Comparison of ENCODE assay signal across 30 mouse cellular contexts in the genomic region with DNA sequence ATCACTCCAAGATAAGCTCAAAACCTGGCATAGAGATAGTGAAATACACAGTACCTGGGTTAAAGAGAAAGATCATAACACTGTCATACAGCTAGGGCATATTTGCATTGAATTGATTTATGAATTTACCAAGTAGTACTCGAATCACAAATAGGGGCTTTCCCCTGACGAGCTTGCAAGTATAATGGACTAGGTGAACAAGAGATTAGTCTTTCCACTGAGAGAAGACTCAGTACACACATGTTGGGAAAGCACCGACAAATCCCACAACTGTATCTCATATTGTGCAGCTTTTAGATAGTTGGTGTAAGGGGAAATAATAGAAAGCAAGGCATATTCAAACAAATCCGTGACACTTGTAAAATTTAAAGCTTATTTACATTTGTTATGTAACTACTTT. TPM values are rescaled to one million over a fixed set of nuclear protein-coding genes. Genes with fewer than 3 reads are reported as not detected.
DNase-seq lines count a peak whose midpoint lies in the region; ATAC-seq lines count a peak whose summit lies in the region.
"Had no signal": no experiment of that assay in that cellular context is flagged by ENCODE, and none has a peak within 500 bp of the region (broad histone marks: within the 10 kb centered on the region; RNA-seq: fewer than 3 reads in every experiment).

No protein-coding gene starts in this region.

- no peak overlapping the region for H3K4me2 ChIP-seq in intestine, embryonic 14.5 days (ENCODE audit: low read length)
- H3K4me2 ChIP-seq in intestine, embryonic 15.5 days (replicated peaks): no peak overlapping the region
- H3K4me2 ChIP-seq: embryonic facial prominence, embryonic 13.5 days; embryonic facial prominence, embryonic 15.5 days; forebrain, embryonic 12.5 days; forebrain, embryonic 15.5 days had no signal

- no peak overlapping the region for H3K4me3 ChIP-seq in intestine, embryonic 14.5 days (ENCODE audit: low read depth, low read length)
- H3K4me3 ChIP-seq in intestine, embryonic 15.5 days (replicated peaks): no peak overlapping the region
- H3K4me3 ChIP-seq: embryonic facial prominence, embryonic 13.5 days; embryonic facial prominence, embryonic 15.5 days; erythroblast, embryonic 14.5 days; forebrain, embryonic 10.5 days; forebrain, embryonic 12.5 days; forebrain, embryonic 15.5 days had no signal

- no peak for DNase-seq in intestine, embryonic 14.5 days (ENCODE audit: low spot score)
- DNase-seq in left cerebral cortex, adult 18-20 months (ENCODE audit: low spot score in 2 of 2): no peak
- DNase-seq in spleen, postnatal 4 days (ENCODE audit: low spot score in 2 of 2): no peak
- DNase-seq: adrenal gland, adult 2 months; adrenal gland, postnatal 10 days; adrenal gland, postnatal 25 days; B cell, adult 2 months; cerebellum, adult 11 months; cerebellum, adult 18-20 months; cerebellum, adult 8-10 months; cerebellum, adult 9-11 months; cerebellum, postnatal 14 days; cerebellum, postnatal 36 days; embryo, embryonic 11 days; forebrain, postnatal 0 days had no signal

- H3K36me3 ChIP-seq in intestine, embryonic 14.5 days (ENCODE audit: control insufficient read depth, insufficient read depth, low read length): no peaks in the 10 kb centered on the region
- no peaks in the 10 kb centered on the region for H3K36me3 ChIP-seq in intestine, embryonic 15.5 days
- H3K36me3 ChIP-seq: embryonic facial prominence, embryonic 13.5 days; embryonic facial prominence, embryonic 15.5 days; forebrain, embryonic 10.5 days; forebrain, embryonic 12.5 days; forebrain, embryonic 15.5 days; G1E had no signal

- WGBS in intestine, embryonic 14.5 days: 68% methylated on average over 4 of the region's 4 CpGs
- 57% methylated on average over 4 of the region's 4 CpGs for WGBS in intestine, embryonic 15.5 days

- H3K27ac ChIP-seq in intestine, embryonic 14.5 days (ENCODE audit: low read depth): no peak overlapping the region
- H3K27ac ChIP-seq in intestine, embryonic 15.5 days: no peak overlapping the region
- H3K27ac ChIP-seq: embryonic facial prominence, embryonic 13.5 days; embryonic facial prominence, embryonic 15.5 days; forebrain, embryonic 10.5 days; forebrain, embryonic 12.5 days; forebrain, embryonic 15.5 days had no signal

- no peaks in the 10 kb centered on the region for H3K4me1 ChIP-seq in intestine, embryonic 14.5 days (replicated peaks; ENCODE audit: control insufficient read depth, insufficient read depth, low read length)
- H3K4me1 ChIP-seq in intestine, embryonic 15.5 days (replicated peaks): no peaks in the 10 kb centered on the region
- H3K4me1 ChIP-seq: embryonic facial prominence, embryonic 13.5 days; embryonic facial prominence, embryonic 15.5 days; forebrain, embryonic 10.5 days; forebrain, embryonic 12.5 days; forebrain, embryonic 15.5 days had no signal

- no peak overlapping the region for H3K9ac ChIP-seq in intestine, embryonic 14.5 days (ENCODE audit: low read length)
- H3K9ac ChIP-seq in intestine, embryonic 15.5 days: no peak overlapping the region
- H3K9ac ChIP-seq: embryonic facial prominence, embryonic 13.5 days; embryonic facial prominence, embryonic 15.5 days; forebrain, embryonic 12.5 days; forebrain, embryonic 15.5 days; forebrain, postnatal 0 days had no signal

- no peaks in the 10 kb centered on the region for H3K27me3 ChIP-seq in intestine, embryonic 14.5 days (replicated peaks; ENCODE audit: control insufficient read depth, insufficient read depth, low read length)
- no peaks in the 10 kb centered on the region for H3K27me3 ChIP-seq in intestine, embryonic 15.5 days (replicated peaks)
- H3K27me3 ChIP-seq: embryonic facial prominence, embryonic 13.5 days; embryonic facial prominence, embryonic 15.5 days; forebrain, embryonic 12.5 days; forebrain, embryonic 15.5 days had no signal

- no peaks in the 10 kb centered on the region for H3K9me3 ChIP-seq in intestine, embryonic 14.5 days (ENCODE audit: control insufficient read depth, low read length)
- H3K9me3 ChIP-seq in intestine, embryonic 15.5 days: no peaks in the 10 kb centered on the region
- H3K9me3 ChIP-seq: embryonic facial prominence, embryonic 15.5 days; forebrain, embryonic 12.5 days; forebrain, embryonic 15.5 days had no signal

- 0 out of 2 replicates have a peak, but pooled peaks have one; percentile 47 for ATAC-seq in intestine, embryonic 14.5 days (replicated peaks; ENCODE audit: low FRiP score, low TSS enrichment, low read depth)
- ATAC-seq in intestine, embryonic 15.5 days: no peak
- ATAC-seq in activated CD4-positive, CD25-positive, alpha-beta regulatory T cell, adult 4 months: peak; percentile 28
- peak; percentile 52 for ATAC-seq in inflammation-experienced regulatory T-cells, adult 6 months
- ATAC-seq: forebrain, embryonic 15.5 days; forebrain, postnatal 0 days; Patski had no signal

RNA-seq across cellular contexts. Expression of a gene that starts 8.4 kb away (rescaled TPM):
- not detected in 2 replicates for polyA plus RNA-seq in intestine, embryonic 14.5 days (2014; fragmentation: Nextera tagmentation; extraction: Ambion mirVana)
- not detected in 2 replicates for polyA plus RNA-seq in intestine, embryonic 15.5 days (2015; fragmentation: Nextera tagmentation; extraction: Ambion mirVana)
- polyA plus RNA-seq in activated CD4-positive, CD25-positive, alpha-beta regulatory T cell, adult 4 months (2017; shearing (Covaris generic)): not detected
- not detected for polyA plus RNA-seq in inflammation-experienced regulatory T-cells, adult 6 months (2017; shearing (Covaris generic))
- total RNA-seq in left cerebral cortex, adult 18-20 months (2021): not detected
- total RNA-seq: adrenal gland, postnatal 10 days; adrenal gland, postnatal 25 days; adrenal gland, postnatal 4 days; common myeloid progenitor, adult 5-6 weeks; forebrain, postnatal 0 days had no signal
- polyA plus RNA-seq: adrenal gland, adult 2 months; brain, embryonic 14.5 days; embryonic facial prominence, embryonic 11.5 days; embryonic facial prominence, embryonic 13.5 days; erythroblast, embryonic 14.5 days; forebrain, embryonic 10.5 days; forebrain, embryonic 12.5 days; forebrain, embryonic 15.5 days; forebrain, postnatal 0 days; G1E; Patski had no signal

RNA-seq across cellular contexts. Expression of a gene that starts 32.3 kb away (rescaled TPM):
- polyA plus RNA-seq in intestine, embryonic 14.5 days (2014; fragmentation: Nextera tagmentation; extraction: Ambion mirVana): not detected in 2 replicates
- not detected in 2 replicates for polyA plus RNA-seq in intestine, embryonic 15.5 days (2015; fragmentation: Nextera tagmentation; extraction: Ambion mirVana)
- polyA plus RNA-seq in activated CD4-positive, CD25-positive, alpha-beta regulatory T cell, adult 4 months (2017; shearing (Covaris generic)): not detected
- not detected for polyA plus RNA-seq in inflammation-experienced regulatory T-cells, adult 6 months (2017; shearing (Covaris generic))
- total RNA-seq in left cerebral cortex, adult 18-20 months (2021): not detected
- total RNA-seq: common myeloid progenitor, adult 5-6 weeks; forebrain, postnatal 0 days; G1E had no signal
- polyA plus RNA-seq: brain, embryonic 14.5 days; embryonic facial prominence, embryonic 11.5 days; embryonic facial prominence, embryonic 13.5 days; embryonic facial prominence, embryonic 15.5 days; erythroblast, embryonic 14.5 days; forebrain, embryonic 10.5 days; forebrain, embryonic 12.5 days; forebrain, embryonic 15.5 days; forebrain, postnatal 0 days; G1E; Patski had no signal

RNA-seq across cellular contexts. Expression of a gene that starts 32.3 kb away (rescaled TPM):
- polyA plus RNA-seq in intestine, embryonic 14.5 days (2014; fragmentation: Nextera tagmentation; extraction: Ambion mirVana): not detected in 2 replicates
- not detected in 2 replicates for polyA plus RNA-seq in intestine, embryonic 15.5 days (2015; fragmentation: Nextera tagmentation; extraction: Ambion mirVana)
- polyA plus RNA-seq in activated CD4-positive, CD25-positive, alpha-beta regulatory T cell, adult 4 months (2017; shearing (Covaris generic)): not detected
- not detected for polyA plus RNA-seq in inflammation-experienced regulatory T-cells, adult 6 months (2017; shearing (Covaris generic))
- total RNA-seq in left cerebral cortex, adult 18-20 months (2021): under 1 TPM in 1 of 2 experiments, not detected in 1; 0.21 TPM
- total RNA-seq: common myeloid progenitor, adult 5-6 weeks; forebrain, postnatal 0 days; G1E had no signal
- polyA plus RNA-seq: brain, embryonic 14.5 days; embryonic facial prominence, embryonic 11.5 days; embryonic facial prominence, embryonic 13.5 days; embryonic facial prominence, embryonic 15.5 days; erythroblast, embryonic 14.5 days; forebrain, embryonic 10.5 days; forebrain, embryonic 12.5 days; forebrain, embryonic 15.5 days; forebrain, postnatal 0 days; G1E had no signal

RNA-seq across cellular contexts. Expression of a gene that starts 43.1 kb away (rescaled TPM):
- polyA plus RNA-seq in intestine, embryonic 14.5 days (2014; fragmentation: Nextera tagmentation; extraction: Ambion mirVana): not detected in 2 replicates
- 0.16 TPM in 1 of 2 replicates, not detected in the other for polyA plus RNA-seq in intestine, embryonic 15.5 days (2015; fragmentation: Nextera tagmentation; extraction: Ambion mirVana)
- polyA plus RNA-seq in activated CD4-positive, CD25-positive, alpha-beta regulatory T cell, adult 4 months (2017; shearing (Covaris generic)): not detected
- polyA plus RNA-seq in inflammation-experienced regulatory T-cells, adult 6 months (2017; shearing (Covaris generic)): not detected
- total RNA-seq in left cerebral cortex, adult 18-20 months (2021): not detected
- total RNA-seq: adrenal gland, postnatal 25 days; common myeloid progenitor, adult 5-6 weeks had no signal
- polyA plus RNA-seq: embryonic facial prominence, embryonic 11.5 days; erythroblast, embryonic 14.5 days; forebrain, embryonic 10.5 days; forebrain, embryonic 15.5 days; forebrain, postnatal 0 days; G1E had no signal
